Mouse (Mus musculus): Measurements from ENCODE around the gene Polr2b. TPM values are rescaled to one million over a fixed set of nuclear protein-coding genes. Genes with fewer than 3 reads are reported as not detected.

Gene Polr2b
- 46.4 and 49.7 TPM in 2 replicates for polyA plus RNA-seq (2012; rRNA removed)

- Histone ChIP-seq H3K27ac (ENCODE audit: insufficient read depth, low read length) (peak within 1 kb of the TSS; percentile 41), H3K4me3 (replicated peaks; ENCODE audit: insufficient read depth, low read depth, low read length) (peak within 1 kb of the TSS; percentile 74), H3K27me3 (ENCODE audit: control insufficient read depth, insufficient read depth, low read length) (no peaks in the 10 kb centered on the region), H3K4me1 (ENCODE audit: control insufficient read depth, insufficient read depth, low read length) (peaks cover 3% of the 10 kb centered on the region; the same call in 1 of the 2 replicates)
- under 1% methylated on average over 85 of the region's 85 CpGs for WGBS
- TF ChIP-seq POLR2A (IDR thresholded peaks at IDR 0.05; ENCODE audit: borderline replicate concordance, insufficient read depth, low read length) (peak; percentile 92), CTCF (IDR thresholded peaks at IDR 0.05; ENCODE audit: borderline replicate concordance, insufficient read depth, low read depth, low read length) (no peak)
- peak; percentile 98 to 99 for DNase-seq
These were observed at the start of gene Polr2b, which contains the start of gene Noa1 for GRCm38 (mm10) chr5:77309924-77310772. Gene Polr2b, plus strand, starts transcription at chr5:77310147. Gene Noa1, minus strand, starts transcription at chr5:77310084.

GRCm38 (mm10) chr5:77261137-77261536, 48.8 kb upstream of the Polr2b start:
- TF ChIP-seq CTCF (IDR thresholded peaks at IDR 0.05; ENCODE audit: borderline replicate concordance, insufficient read depth, low read depth, low read length), result no peak
- TF ChIP-seq POLR2A (IDR thresholded peaks at IDR 0.05; ENCODE audit: borderline replicate concordance, insufficient read depth, low read length), result no peak
- H3K4me1 ChIP-seq (ENCODE audit: control insufficient read depth, insufficient read depth, low read length), result no peaks in the 10 kb centered on the region
- 92% methylated on average over 4 of the region's 4 CpGs for WGBS
- no peak for DNase-seq
- no peak overlapping the region for H3K27ac ChIP-seq (ENCODE audit: insufficient read depth, low read length)
- H3K27me3 ChIP-seq (ENCODE audit: control insufficient read depth, insufficient read depth, low read length), result no peaks in the 10 kb centered on the region; the same call in 1 of the 2 replicates
- H3K4me3 ChIP-seq (replicated peaks; ENCODE audit: insufficient read depth, low read depth, low read length), result no peak overlapping the region

- H3K27ac ChIP-seq (ENCODE audit: insufficient read depth, low read length), result no peak overlapping the region
- DNase-seq, result no peak
- no peaks in the 10 kb centered on the region for H3K4me1 ChIP-seq (ENCODE audit: control insufficient read depth, insufficient read depth, low read length)
- no peak for TF ChIP-seq POLR2A (IDR thresholded peaks at IDR 0.05; ENCODE audit: borderline replicate concordance, insufficient read depth, low read length)
- TF ChIP-seq CTCF (IDR thresholded peaks at IDR 0.05; ENCODE audit: borderline replicate concordance, insufficient read depth, low read depth, low read length), result no peak
- no peaks in the 10 kb centered on the region; the same call in 1 of the 2 replicates for H3K27me3 ChIP-seq (ENCODE audit: control insufficient read depth, insufficient read depth, low read length)
- WGBS, result 60% methylated on average over 5 of the region's 5 CpGs
- no peak overlapping the region for H3K4me3 ChIP-seq (replicated peaks; ENCODE audit: insufficient read depth, low read depth, low read length)
These were observed 47.8 kb upstream of the Polr2b start for GRCm38 (mm10) chr5:77262105-77262504.

GRCm38 (mm10) chr5:77265081-77265670, 44.8 kb upstream of the Polr2b start, which contains the start of gene Rest:
Gene Rest, plus strand, starts transcription at chr5:77265491.
- no peak within 1 kb of the TSS for H3K27ac ChIP-seq (ENCODE audit: insufficient read depth, low read length)
- 2% methylated on average over 76 of the region's 78 CpGs for WGBS
- H3K4me3 ChIP-seq (replicated peaks; ENCODE audit: insufficient read depth, low read depth, low read length), result peak within 1 kb of the TSS; percentile 60
- DNase-seq, result peak; percentile 33 to 48
- TF ChIP-seq CTCF (IDR thresholded peaks at IDR 0.05; ENCODE audit: borderline replicate concordance, insufficient read depth, low read depth, low read length) (no peak), POLR2A (IDR thresholded peaks at IDR 0.05; ENCODE audit: borderline replicate concordance, insufficient read depth, low read length) (no peak)
- H3K4me1 ChIP-seq (ENCODE audit: control insufficient read depth, insufficient read depth, low read length), result no peaks in the 10 kb centered on the region
- H3K27me3 ChIP-seq (ENCODE audit: control insufficient read depth, insufficient read depth, low read length), result no peaks in the 10 kb centered on the region; the same call in 1 of the 2 replicates

- under 1% methylated on average over 46 of the region's 53 CpGs for WGBS
- Histone ChIP-seq H3K4me1 (ENCODE audit: control insufficient read depth, insufficient read depth, low read length) (no peaks in the 10 kb centered on the region), H3K4me3 (replicated peaks; ENCODE audit: insufficient read depth, low read depth, low read length) (peak overlapping the region; percentile 60), H3K27ac (ENCODE audit: insufficient read depth, low read length) (no peak overlapping the region), H3K27me3 (ENCODE audit: control insufficient read depth, insufficient read depth, low read length) (no peaks in the 10 kb centered on the region; the same call in 1 of the 2 replicates)
- no peak for TF ChIP-seq POLR2A (IDR thresholded peaks at IDR 0.05; ENCODE audit: borderline replicate concordance, insufficient read depth, low read length)
- TF ChIP-seq CTCF (IDR thresholded peaks at IDR 0.05; ENCODE audit: borderline replicate concordance, insufficient read depth, low read depth, low read length), result no peak
- DNase-seq, result peak; percentile 25 to 36
These were observed 44.3 kb upstream of the Polr2b start for GRCm38 (mm10) chr5:77265671-77266065.

GRCm38 (mm10) chr5:77266066-77266885, 43.7 kb upstream of the Polr2b start:
- H3K4me3 ChIP-seq (replicated peaks; ENCODE audit: insufficient read depth, low read depth, low read length), result peak overlapping the region; percentile 60
- H3K27me3 ChIP-seq (ENCODE audit: control insufficient read depth, insufficient read depth, low read length), result no peaks in the 10 kb centered on the region; the same call in 1 of the 2 replicates
- H3K27ac ChIP-seq (ENCODE audit: insufficient read depth, low read length), result no peak overlapping the region
- TF ChIP-seq CTCF (IDR thresholded peaks at IDR 0.05; ENCODE audit: borderline replicate concordance, insufficient read depth, low read depth, low read length) (no peak), POLR2A (IDR thresholded peaks at IDR 0.05; ENCODE audit: borderline replicate concordance, insufficient read depth, low read length) (no peak)
- H3K4me1 ChIP-seq (ENCODE audit: control insufficient read depth, insufficient read depth, low read length), result no peaks in the 10 kb centered on the region
- WGBS, result 1% methylated on average over 74 of the region's 87 CpGs
- peak; percentile 21 to 30 for DNase-seq

GRCm38 (mm10) chr5:77266886-77267401, 43.0 kb upstream of the Polr2b start:
- Histone ChIP-seq H3K27me3 (ENCODE audit: control insufficient read depth, insufficient read depth, low read length) (no peaks in the 10 kb centered on the region; the same call in 1 of the 2 replicates), H3K4me3 (replicated peaks; ENCODE audit: insufficient read depth, low read depth, low read length) (peak overlapping the region; percentile 52), H3K4me1 (ENCODE audit: control insufficient read depth, insufficient read depth, low read length) (no peaks in the 10 kb centered on the region), H3K27ac (ENCODE audit: insufficient read depth, low read length) (no peak overlapping the region)
- 19% methylated on average over 11 of the region's 11 CpGs for WGBS
- DNase-seq, result no peak
- TF ChIP-seq CTCF (IDR thresholded peaks at IDR 0.05; ENCODE audit: borderline replicate concordance, insufficient read depth, low read depth, low read length) (no peak), POLR2A (IDR thresholded peaks at IDR 0.05; ENCODE audit: borderline replicate concordance, insufficient read depth, low read length) (no peak)
